Mouse (Mus musculus): ENCODE results near the gene Crcp. TPM values are rescaled to one million over a fixed set of nuclear protein-coding genes. Genes with fewer than 3 reads are reported as not detected.
"Not testable (repeated sequence)": the region's sequence is repeated elsewhere in the genome, so short reads cannot be mapped to it uniquely, and the experiment has no call there.

The Crcp gene
- polyA plus RNA-seq, 2 experiments from 2014 or later, result 43.7 to 70.6 TPM

- peak; percentile 90 for ATAC-seq
Measured at GRCm38 (mm10) chr5:130023767-130024539, 5.1 kb upstream of the Crcp start.

DNA sequence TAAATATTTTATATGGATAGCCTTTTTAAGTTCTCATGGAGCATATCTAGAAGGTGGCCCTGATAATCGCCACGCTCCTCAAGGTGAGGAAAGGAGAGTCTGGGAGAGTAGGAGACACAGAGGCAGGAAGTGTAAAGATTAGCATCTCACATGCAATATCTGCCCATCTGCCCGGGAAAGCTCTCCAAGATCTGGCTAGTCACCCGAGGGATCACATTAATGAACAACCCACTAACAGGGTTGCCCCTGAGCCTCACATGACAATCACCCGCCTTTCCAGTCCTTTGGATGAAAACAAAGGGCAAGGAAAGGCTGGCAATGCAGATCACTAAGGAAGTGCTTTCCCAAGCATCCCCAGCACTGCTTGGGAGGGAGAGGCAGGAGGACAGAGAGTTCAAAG lies 2.0 kb upstream of the Crcp start:
- ATAC-seq, result no peak

- ATAC-seq, result no peak
Measured at GRCm38 (mm10) chr5:130027696-130028095, 1.4 kb upstream of the Crcp start.

DNA sequence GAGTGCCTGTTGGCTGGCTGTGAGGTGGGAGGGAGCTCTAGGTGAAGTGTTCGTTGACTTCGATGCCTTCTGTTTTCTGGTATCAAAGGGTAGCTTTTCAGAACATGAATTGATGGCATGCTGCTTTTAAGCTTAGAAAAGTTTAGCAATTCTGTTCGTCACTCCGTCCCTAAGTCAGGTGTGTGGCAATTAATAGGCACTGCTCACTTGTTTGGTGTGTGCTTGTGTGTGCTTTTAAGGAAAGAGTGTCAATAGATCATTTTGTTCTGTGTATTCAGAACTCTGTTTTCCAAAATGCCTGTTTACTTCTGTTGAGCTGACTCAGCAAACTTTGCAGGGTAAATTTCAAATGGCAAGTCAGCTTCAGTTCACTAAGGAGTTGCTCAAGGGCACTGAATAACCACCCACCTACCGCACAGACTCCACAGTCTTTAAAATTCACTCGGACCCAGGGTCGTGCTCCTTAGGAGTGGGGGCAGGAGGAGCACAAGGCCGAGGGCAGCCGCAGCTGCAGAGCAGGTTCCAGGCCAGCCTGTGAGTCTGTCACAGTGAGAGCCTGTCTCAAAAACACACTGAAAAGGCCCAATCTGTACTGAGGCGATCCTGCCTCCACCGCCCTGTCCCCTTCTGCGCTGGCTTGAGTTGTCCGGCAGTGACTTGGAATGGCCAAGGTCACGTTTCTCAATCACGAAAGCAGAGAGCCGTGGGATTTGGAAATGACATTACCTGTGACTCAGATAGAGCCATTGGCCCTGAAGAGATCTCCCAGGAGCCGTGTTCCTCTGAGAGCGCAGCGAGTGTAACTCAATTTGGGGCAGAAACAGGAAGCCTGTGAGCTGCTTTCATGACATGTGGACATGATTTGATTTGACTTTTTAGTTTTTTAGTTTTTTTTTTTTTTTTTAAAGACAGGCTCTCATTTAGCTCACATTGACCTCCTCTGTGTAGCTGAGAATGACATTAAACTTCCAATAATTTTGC lies 2.6 kb downstream of the Crcp start:
- no peak for ATAC-seq

DNA sequence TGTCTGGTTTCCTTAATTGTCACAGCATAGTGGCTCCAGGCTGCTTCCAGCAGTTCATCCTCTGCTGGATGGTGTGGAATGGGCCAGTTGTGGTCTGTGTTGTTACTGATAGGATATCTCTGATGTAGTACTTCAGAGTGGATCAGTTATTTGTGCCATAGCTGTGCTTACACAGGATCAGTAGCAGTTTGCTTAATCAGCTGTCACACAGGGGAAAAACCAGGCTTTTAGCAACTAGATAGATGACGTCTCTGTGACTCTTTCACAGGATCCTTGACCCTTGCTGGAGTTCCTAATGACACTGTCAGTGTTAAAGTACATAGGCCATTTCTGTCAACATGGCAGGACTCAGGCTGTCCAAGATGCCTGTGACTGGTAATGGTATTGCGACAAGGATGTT lies 4.8 kb downstream of the Crcp start:
- no peak for ATAC-seq

- ATAC-seq, result not testable (repeated sequence)
Measured at GRCm38 (mm10) chr5:130036300-130036699, 7.2 kb downstream of the Crcp start.

GRCm38 (mm10) chr5:130037752-130038455 lies 8.8 kb downstream of the Crcp start:
- ATAC-seq, result peak; percentile 52

DNA sequence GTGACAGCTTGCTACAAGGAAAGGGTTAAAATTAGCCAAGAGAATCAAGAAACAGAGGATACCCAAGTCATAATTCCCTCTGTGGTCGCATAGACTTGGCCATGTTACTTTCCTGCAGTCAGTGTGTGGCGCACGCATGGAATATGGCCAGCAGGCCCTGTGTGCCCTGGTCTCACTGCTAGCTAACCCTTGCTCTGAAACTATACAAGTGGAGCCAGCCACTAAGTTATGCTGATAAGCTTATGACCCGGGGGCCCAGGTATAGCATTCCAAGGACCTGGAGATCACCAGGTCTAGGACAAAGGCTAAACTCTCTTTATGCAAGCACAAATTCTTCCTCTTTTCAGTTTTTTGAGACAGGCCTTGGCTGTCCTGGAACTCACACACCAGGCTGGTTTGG lies 11.7 kb downstream of the Crcp start:
- no peak for ATAC-seq

DNA sequence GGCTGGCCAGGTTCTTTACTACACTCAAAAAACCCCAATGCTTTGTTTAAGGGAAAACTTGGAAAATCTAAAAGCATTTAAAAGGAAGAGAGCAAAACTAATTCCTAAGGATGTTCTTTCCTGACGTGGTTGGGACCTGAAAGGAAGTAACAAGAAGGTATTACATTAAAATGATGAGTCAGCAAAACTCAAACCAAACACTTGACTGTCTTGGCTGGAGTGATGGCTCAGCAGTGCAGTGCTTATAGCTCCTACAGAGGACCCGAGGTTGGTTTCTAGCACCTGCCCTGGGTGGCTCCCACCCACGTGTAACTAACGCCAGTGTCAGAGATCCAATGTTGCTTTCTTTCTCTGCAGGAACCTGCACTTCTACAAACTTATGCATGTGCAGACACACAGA lies 12.2 kb downstream of the Crcp start:
- no peak for ATAC-seq

- ATAC-seq, result no peak
Measured at GRCm38 (mm10) chr5:130043741-130044140, 14.7 kb downstream of the Crcp start.

DNA sequence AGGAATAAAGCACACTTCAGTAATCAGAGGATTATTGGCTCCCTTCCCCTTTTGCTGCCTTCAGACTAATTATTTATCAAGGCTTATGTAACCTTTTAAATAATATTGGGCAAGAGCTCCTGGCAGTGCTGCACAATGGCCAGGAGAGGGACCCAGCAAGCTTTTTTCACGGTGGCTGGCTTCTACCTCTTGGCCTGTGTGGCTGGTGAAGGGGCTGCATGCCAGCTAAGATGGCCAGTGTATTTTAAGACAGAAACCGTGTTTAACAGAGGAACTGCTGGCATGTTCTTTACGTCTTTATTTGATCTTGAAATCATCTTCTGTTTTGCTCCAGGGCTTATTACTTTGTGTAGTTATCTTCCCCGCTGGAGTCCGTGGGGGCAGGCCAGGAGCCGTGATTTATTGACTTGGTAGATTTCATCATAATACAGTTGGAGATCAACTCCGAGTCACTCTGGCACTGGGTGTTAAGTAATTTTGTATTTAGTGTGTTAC lies 15.2 kb downstream of the Crcp start:
- ATAC-seq, result no peak

- ATAC-seq, result no peak
Measured at GRCm38 (mm10) chr5:130046100-130046499, 17.0 kb downstream of the Crcp start.

GRCm38 (mm10) chr5:130046589-130046988 lies 17.5 kb downstream of the Crcp start:
- no peak for ATAC-seq

DNA sequence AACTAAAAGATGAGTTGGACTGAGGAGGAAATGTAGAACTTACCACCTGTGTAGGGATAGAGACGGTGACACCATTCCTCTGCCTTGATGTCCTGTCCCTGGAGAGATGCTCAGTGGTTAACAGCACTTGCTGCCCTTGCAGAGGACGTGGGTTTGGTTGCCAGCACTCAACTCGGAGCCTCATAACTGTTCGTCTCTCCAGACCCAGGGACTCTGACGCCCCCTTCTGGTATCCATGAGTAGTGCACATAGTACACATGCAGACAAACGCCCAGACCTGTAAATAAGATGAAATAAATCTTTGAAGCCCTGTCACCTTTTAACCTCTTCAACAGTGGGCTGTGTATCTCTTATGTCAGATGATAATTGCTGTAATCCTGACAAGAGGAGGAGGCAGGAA lies 17.9 kb downstream of the Crcp start:
- no peak for ATAC-seq

- no peak for ATAC-seq
Measured at GRCm38 (mm10) chr5:130048786-130049520, 19.9 kb downstream of the Crcp start.

- no peak for ATAC-seq
Measured at GRCm38 (mm10) chr5:130050416-130050815, 21.3 kb downstream of the Crcp start.

DNA sequence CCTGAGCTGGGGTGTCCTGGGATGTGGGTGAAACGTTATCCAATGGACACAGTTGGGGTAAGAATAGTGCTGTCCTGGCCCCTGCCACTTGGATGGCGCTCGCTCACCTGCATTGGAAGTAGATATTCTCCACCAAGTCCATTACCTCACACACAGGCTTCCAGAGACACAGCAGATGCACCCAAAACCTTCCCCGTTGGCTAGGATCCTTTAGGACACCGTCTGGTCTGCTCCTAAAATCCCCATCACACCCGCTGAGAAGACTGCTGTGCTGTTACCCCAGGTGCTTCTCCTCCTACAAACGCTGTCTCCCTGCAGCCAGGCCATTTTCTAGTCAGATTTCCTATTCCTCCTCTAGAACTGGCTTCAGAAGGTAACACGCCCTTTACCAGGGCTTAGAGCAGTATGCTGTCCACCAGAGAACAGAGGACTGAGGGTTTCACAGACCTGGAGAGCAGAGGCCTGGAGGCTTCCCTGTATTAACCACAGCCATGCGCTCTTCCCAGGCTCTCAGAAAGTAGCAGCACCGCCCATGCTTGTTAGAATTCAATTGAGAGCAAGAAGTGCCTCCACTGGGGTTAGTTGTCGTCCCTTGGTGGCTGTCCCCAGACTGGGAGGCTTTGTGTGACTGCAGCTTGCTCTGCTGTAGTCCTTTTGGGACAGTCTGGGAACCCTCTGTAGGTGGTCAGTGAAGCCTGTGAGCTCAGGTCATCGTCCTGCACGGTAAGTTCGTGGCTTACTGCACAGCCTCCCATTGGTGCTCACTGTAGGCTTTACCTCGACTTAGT lies 22.2 kb downstream of the Crcp start:
- no peak for ATAC-seq

DNA sequence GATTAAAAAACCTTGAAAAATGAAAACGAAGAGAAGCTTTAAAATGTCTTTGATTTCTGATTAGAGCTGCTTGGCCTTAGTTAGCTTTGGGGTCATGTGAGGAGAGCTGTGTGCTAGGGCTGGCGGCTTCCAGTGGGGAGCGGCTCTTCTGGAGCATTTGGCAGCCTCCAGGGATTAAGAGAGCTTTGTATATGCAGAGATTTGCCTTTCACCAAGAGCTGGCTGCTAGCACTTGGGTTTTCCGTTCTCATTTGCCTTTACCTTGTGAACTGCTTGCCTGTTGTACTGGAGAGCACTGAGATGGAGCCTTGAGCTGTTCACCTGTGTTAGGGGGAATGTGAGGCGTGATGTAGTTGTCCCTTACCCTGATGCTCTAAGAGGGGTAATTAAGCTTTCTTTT lies 23.4 kb downstream of the Crcp start:
- no peak for ATAC-seq

- ATAC-seq, result no peak
Measured at GRCm38 (mm10) chr5:130052955-130053354, 23.9 kb downstream of the Crcp start.

DNA sequence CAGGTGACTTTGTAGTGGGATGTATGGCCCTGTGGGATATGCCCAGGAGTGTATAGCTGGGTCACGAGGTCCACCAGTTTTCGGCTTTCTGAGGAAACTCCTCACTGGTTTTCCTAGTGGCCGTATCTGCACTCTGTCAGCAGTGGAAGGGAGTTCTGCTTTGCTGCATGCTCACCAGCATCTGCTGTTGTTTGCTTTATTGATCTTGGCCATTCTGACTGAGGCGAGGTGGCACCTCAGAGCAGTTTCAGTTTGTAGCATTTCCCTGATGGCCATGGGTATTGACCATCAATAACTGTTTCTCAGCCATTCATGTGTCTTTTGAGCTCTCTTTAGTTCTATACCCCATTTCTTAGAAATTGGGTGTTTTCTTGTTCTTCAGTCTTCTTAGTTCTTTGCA lies 26.6 kb downstream of the Crcp start:
- no peak for ATAC-seq

DNA sequence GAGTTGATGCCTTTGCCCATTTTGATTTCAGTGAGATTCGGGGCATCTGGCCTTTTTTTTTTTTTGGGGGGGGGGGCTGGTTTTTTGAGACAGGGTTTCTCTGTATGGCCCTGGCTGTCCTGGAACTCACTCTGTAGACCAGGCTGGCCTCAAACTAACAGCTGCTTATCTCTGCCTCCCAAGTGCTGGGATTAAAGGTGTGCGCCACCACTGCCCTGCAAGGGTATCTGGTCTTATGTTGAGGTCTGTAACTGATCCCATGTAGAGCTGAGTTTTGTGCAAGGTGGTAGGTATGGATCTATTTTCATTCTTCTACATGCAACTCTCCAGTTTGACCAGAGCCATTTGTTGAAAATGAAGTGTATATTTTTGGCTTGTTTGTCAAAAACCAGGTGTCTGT lies 27.2 kb downstream of the Crcp start:
- no peak for ATAC-seq
